Mouse (Mus musculus): ENCODE measurements around the gene Slc11a1.

GRCm38 (mm10) chr1:74370040-74370439 lies 5.0 kb upstream of the Slc11a1 start:
- TF ChIP-seq CTCF (IDR thresholded peaks at IDR 0.05; ENCODE audit: low read depth) (no peak), EP300 (IDR thresholded peaks at IDR 0.05; ENCODE audit: low read depth) (no peak)

Data from heart, postnatal 0 days (tissue).